Mouse (Mus musculus) ES-E14 (cell line): ENCODE data around the gene Gm12830.

Source experiments
- HCFC1 ChIP-seq: IDR thresholded peaks from 2 replicates; pipeline ENCODE4 v1.6.1; 2012; ENCODE audit warnings: low read length, inconsistent platforms, borderline replicate concordance; ENCODE audit not compliant: insufficient read depth
- MAFK ChIP-seq: IDR thresholded peaks from 2 replicates; pipeline ENCODE4 v1.6.1; 2014; ENCODE audit warnings: mild to moderate bottlenecking, low read depth, low read length, inconsistent platforms; ENCODE audit not compliant: insufficient read depth
- ZNF384 ChIP-seq: IDR thresholded peaks from 2 replicates; pipeline ENCODE4 v1.6.1; 2012; ENCODE audit warnings: low read depth, low read length, inconsistent platforms

GRCm38 (mm10) chr4:114778716-114779474, 42.6 kb upstream of the Gm12830 start:
- TF ChIP-seq MAFK (no peak), HCFC1 (no peak), ZNF384 (no peak)
